Mouse (Mus musculus) lung, postnatal 25 days (tissue): ENCODE measurements around the gene Car12.

ENCODE experiments used
- DNase-seq: peaks from one replicate; pipeline ENCODE4 v3.0.0; 2022; ENCODE audit warnings: low spot score

Gene Car12

DNA sequence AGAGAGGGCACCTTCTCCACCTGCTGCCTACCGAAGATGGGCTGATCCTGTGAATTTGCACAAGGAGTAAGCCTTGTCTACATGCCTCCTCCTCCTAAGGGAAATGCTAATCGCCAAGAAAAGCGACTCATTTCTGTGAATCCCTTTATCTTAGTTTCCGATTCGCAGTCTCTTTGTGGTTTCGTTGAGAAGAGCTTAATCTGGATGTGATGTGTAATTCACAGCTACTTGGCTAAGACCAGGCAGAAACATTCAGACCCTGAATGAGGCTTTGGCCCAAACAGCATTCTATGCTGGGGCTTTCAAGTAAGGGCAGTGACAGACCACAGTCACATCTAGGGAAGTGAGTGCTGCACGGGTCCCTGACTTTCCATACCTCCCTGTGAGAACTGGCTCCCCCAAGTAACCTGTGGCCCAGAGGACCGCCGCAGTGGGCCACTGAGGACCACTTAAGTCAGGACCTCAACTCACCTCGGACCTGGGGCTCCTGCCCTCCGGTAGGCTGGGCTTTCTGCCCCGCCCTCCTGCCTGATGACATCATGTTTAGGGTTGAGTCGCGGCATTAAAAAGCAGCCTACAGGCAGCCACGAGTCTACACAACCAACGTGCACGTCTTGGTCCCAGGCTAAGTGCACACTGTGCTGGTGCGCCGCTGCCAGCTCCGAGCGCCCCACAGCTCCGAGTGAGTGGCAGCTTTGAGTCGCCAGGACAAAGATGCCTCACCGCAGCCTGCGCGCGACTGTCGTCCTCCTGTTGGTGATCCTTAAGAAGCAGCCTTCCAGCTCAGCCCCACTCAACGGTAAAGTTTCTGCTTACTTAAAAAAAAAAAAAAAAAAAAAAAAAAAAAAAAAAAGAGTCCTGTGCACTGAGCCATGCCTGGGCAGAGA, at the start of gene Car12:
Gene Car12 (plus strand): TSS at position 552 of the 887 bp plus-strand sequence.
- peak; percentile 14 for DNase-seq

GRCm38 (mm10) chr9:66663764-66664163, 49.7 kb upstream of the Car12 start:
- no peak for DNase-seq

DNA sequence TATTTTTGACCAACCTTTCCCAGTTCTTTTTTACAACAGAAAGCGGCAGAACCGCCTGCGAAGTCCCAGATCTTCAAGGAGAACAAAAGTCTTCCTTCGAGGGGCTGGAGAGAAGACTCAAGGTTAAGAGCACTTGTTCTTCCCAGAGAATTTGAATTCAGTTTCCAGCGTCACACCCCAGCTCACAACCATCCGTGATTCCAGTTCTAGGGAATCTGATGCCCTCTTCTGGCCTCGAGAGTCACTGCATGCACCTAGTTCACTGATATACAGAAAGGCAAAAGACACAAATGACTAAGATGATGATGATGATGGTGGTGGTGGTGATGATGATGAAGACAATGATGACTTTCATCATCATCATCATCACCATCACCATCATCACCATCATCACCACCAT, 48.9 kb upstream of the Car12 start:
- DNase-seq, result no peak

DNA sequence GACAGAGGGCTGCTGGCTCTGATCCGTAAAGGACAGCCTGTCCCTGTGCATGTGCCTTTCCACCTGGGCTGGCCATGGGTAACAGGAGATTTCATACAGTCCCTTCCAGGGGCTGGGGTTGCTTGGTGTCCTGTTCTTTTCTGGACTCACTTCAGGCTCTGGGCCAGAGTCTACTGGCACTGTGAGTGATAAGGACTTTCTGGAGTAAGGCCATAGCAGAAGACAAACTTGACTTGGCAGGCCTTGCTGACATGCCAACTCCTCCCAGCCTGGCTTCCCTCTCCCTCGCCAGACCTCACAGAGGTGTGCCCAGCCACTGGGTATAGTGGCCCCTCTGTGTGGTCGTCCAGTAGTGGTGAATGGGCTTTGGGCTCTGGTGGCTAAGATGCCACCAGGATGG, 47.3 kb upstream of the Car12 start:
- DNase-seq, result peak; percentile 12

DNA sequence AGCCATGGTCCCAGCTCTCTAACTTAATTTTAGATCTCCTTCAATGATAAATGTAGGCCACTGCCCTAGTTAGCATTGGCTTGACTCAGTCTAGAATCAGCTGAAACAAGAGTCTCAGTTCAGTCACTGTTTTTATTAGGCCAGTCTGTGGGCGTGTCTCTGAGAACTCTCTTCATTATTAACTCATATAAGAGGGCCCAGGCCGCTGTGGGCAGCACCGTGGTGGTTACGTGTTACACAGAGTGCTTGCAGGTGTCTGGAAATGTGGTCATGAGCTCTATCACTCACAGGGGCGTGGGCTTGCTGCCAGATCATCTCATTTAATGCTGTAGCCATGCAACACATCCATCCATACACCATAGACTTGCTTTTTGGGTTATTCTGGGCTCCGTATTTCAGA, 46.4 kb upstream of the Car12 start:
- no peak for DNase-seq

DNA sequence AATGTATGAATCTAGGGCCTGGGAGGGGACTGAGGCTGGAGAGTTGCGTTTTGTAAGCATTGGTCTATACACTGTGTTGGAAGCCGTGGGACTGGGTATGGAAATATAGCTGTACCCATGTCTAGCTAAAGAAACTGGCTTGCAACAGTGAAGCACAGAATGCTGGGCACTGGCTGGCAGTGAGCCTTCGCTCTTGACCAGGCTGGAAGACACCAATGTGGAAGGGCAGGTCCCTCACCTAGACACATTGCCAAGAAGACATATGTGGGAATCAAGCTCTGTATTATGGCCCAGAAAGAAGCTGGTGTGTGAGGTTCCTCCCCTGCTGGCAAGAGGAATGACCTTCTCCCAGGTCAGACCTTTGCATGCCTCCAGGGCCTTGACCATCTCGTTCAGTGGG, 45.6 kb upstream of the Car12 start:
- DNase-seq, result no peak

GRCm38 (mm10) chr9:66669561-66670078, 43.9 kb upstream of the Car12 start:
- DNase-seq, result no peak

DNA sequence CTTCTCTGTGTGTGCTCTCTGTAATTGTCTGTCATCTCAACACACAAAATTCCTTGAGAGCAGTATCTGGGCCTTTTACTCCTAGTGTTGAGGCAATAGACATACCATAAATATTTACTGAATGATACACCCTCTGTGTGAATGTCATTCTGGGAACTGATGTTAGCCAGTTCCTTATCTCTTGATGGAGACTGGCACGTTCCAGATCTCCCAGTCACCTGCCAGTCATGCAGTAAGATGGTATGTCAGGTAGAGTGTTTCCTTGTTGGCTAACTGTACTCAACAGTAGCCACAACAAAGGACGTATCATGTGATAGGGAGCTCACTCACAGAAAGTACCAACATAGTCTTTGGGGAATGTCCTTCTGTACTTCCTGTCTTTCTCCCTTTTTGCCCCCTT, 39.7 kb upstream of the Car12 start:
- DNase-seq, result peak; percentile 30

- no peak for DNase-seq
Observed at GRCm38 (mm10) chr9:66675566-66675965, 37.9 kb upstream of the Car12 start.

GRCm38 (mm10) chr9:66680102-66680501, 33.4 kb upstream of the Car12 start:
- DNase-seq, result peak; percentile 27

DNA sequence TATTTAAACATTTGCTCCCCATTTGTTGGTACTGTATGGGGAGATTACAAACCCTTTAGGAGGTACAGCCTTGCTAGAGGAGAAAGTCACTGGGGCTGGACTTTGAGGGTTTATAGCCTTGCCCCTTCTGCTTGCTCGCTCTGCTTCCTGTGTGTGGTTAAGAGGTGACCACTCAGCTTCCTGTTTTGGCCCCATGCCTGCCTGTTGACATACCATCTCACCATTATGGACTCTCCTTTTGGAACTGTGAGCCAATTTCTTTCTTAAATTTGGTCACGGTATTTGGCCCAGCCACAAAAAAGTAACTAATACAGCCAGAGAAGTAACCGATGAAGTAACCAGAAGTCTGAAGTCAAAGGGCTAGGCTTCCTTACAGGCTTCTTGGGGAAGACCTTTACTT, 30.7 kb upstream of the Car12 start:
- DNase-seq, result peak; percentile 39

DNA sequence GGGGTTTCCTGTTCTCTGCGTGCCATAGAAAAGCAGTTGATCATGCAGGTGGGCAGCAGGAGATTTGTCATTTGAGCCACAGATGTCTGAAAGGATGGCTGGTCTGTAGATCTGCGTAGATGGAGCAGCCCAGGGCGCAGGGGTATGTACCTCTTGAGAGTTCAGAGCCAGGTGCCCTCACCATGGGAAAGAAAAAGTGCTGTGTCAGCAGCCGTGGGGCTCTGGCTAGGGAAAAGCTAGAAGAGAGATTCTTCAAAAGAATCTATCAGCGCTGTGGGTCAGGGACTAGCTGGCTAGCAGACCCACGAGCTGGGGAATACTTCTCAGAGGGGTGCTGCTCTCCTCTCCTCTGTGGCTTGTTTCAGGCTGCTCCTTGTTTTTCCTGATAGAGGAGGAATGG, 27.8 kb upstream of the Car12 start:
- DNase-seq, result no peak

- no peak for DNase-seq
Observed at GRCm38 (mm10) chr9:66687713-66688112, 25.8 kb upstream of the Car12 start.

GRCm38 (mm10) chr9:66691683-66692305, 21.7 kb upstream of the Car12 start:
- DNase-seq, result no peak

DNA sequence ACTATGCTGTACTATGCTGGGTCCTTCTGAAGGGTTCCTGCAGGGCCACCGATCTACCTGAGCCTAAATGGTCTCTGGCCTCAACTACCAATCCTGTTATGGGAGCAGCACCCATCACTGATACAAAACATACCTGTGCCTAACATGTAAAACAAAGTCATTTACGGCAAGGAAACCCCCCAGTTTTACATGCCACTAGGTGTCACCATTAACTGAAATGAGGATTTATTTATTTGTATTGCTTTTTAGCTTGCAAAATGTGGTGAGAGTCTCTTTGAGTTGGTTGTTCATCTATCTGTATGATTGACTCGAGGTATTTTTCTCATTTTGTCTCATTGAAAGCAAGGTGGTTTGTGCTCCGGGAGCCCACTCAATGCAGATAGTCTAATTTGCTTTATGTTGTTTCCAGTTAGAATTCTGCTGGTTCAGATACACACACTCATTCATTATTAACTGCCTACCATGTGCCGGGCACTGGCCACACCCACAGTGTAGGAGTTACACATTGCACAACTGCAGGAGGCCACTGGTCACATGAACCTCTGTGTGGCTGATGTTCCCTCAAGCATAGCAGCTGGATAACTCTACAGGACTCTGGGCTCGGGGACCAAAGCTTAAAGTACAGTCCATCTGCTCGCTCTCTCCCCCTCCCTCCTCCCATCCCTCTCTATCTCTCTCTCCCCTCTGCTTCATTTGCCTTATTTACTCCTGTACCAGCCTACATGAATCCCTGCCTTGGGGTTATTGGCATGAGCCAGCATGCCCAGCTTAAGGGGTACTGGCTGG, 15.9 kb upstream of the Car12 start:
- DNase-seq, result peak; percentile 31

- DNase-seq, result no peak
Observed at GRCm38 (mm10) chr9:66699748-66700147, 13.7 kb upstream of the Car12 start.

GRCm38 (mm10) chr9:66703002-66703401, 10.5 kb upstream of the Car12 start:
- no peak for DNase-seq

DNA sequence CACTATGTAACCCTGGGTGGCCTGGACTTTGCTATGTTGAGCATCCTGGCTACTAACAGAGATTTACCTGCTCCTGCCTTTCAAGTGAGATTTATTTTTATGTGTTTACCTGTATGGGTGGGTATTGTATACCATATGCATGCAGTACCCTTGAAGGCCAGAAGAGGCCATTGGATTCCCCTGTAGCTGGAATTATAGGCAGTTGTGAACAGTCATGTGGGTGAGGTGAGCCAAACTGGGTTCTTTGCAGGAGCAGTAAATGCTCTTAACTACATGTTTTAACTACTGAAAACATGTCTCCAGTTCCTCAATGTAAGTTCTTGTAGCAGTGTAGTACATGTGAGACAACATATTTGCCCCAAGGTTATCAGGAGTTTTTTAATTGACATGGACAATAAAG, 8.1 kb upstream of the Car12 start:
- no peak for DNase-seq

GRCm38 (mm10) chr9:66705766-66706165, 7.7 kb upstream of the Car12 start:
- DNase-seq, result peak; percentile 84

DNA sequence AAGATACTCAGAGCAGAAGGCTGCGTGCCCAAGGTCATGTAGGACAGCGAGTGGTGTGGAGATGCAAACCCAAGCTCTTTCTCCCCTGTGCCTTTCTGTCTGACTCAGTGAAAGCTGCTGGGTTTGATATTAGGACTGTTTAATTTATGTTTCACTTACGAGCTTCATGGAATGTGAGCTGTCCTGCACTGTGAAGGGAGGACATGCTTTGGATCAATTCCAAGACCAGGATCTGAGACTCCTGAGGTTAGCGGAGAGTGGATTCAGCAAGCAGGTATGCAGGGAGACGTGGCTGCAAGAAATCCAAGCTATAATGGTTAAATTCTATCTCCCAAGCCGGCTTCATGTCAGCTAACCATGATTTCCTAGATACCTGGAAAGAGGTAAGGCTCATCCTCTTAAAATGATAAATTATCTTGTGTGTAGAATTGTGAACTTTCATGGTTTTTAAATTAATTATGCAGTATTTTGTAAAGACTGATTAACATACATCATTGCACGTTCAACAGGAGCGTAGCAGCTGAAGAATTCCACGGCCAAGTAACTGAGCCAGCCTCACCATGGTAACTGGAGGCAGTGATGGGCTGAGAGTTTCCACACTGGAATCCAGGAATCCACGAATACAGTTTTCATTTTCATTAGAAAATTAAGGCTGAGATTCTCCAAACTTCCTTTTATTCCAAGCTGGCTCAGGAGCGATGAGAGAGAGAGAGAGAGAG, 5.3 kb upstream of the Car12 start:
- no peak for DNase-seq

DNA sequence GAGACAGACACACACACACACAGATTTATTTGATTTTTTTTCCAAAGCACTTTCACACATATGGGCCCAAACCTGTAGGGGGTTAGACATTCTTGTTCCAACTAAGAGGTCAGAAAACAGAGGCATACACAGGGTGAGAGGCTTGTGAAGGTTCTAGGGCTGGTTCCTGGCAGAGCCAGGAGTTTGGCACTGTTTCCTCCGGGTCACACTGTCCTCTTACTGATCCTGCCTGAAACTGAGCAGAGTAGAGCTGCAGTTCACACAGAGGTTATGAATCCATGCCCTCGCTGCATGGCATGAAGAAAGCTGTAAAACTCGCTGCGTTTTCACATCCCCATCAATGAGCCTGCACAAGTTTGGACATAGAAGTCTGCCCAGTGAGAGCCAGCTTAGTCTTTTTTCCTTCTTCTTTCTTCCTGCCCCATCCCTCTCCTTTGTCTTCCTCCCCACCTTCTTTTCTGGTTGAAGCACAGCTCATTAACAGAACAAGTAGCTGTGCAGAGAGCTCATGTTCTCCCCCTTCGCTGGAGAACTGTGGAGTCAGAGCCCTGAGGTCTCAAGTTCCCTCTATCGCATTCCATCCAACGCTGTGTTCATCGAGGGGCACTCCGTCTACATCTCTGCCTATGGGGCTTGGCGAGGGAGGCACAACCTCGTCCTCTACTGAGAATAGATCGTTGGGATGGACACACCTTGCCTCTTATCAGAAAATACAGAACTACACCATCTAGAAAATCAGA, 4.5 kb upstream of the Car12 start:
- no peak for DNase-seq
